Mouse (Mus musculus): Measurements from ENCODE around the gene Ttc25. TPM values are rescaled to one million over a fixed set of nuclear protein-coding genes. Genes with fewer than 3 reads are reported as not detected.
A peak's percentile ranks its signal among the peaks of the same experiment; 100 is the strongest.

Gene Ttc25
- polyA plus RNA-seq, 1 experiment from 2014 or later: 0.14 TPM

DNA sequence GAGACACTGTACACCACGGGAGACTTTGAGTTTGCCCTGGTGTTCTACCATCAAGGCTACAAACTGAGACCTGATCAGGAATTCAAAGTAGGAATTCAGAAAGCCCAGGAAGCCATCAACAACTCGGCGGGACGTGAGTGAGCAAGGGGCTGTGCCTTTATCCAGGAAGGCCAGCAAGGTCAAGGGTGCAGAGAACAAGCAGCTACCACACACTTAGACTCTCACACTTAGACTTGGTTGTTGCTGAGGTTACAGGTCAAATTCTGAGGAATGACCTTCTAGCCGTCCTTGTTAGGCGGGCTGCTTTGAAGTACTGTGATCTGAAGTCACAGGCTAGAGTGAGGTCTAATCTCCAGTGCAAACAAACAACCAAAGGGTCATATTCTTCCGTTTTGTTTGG is 14.1 kb downstream of the Ttc25 start:
- no peaks in the 10 kb centered on the region for H3K36me3 ChIP-seq
- WGBS (ENCODE audit: insufficient replicate concordance): 46% methylated on average over 7 of the region's 7 CpGs
- ATAC-seq: no peak
- no peak overlapping the region for H3K4me2 ChIP-seq
- H3K9ac ChIP-seq: no peak overlapping the region
- peaks cover 4% of the 10 kb centered on the region; the same call in 1 of the 2 replicates for H3K4me1 ChIP-seq
- H3K4me3 ChIP-seq: no peak overlapping the region
- H3K27me3 ChIP-seq (replicated peaks): peaks cover 13% of the 10 kb centered on the region
- H3K27ac ChIP-seq: no peak overlapping the region
- no peaks in the 10 kb centered on the region for H3K9me3 ChIP-seq (replicated peaks)

- Histone ChIP-seq H3K36me3 (no peaks in the 10 kb centered on the region), H3K4me3 (no peak overlapping the region), H3K4me2 (no peak overlapping the region), H3K27ac (no peak overlapping the region), H3K9me3 (replicated peaks) (no peaks in the 10 kb centered on the region), H3K9ac (no peak overlapping the region), H3K27me3 (replicated peaks) (peaks cover 13% of the 10 kb centered on the region), H3K4me1 (no peaks in the 10 kb centered on the region)
- no peak for ATAC-seq
- WGBS (ENCODE audit: insufficient replicate concordance): 62% methylated on average over 5 of the region's 5 CpGs
These were observed 16.3 kb downstream of the Ttc25 start for GRCm38 (mm10) chr11:100561748-100562147.

- H3K4me3 ChIP-seq: no peak overlapping the region
- no peak overlapping the region for H3K27ac ChIP-seq
- H3K4me2 ChIP-seq: no peak overlapping the region
- peaks cover 8% of the 10 kb centered on the region for H3K27me3 ChIP-seq (replicated peaks)
- ATAC-seq: no peak
- no peaks in the 10 kb centered on the region for H3K36me3 ChIP-seq
- H3K9me3 ChIP-seq (replicated peaks): no peaks in the 10 kb centered on the region
- peaks cover 3% of the 10 kb centered on the region; the same call in 1 of the 2 replicates for H3K4me1 ChIP-seq
- H3K9ac ChIP-seq: no peak overlapping the region
- WGBS (ENCODE audit: insufficient replicate concordance): 79% methylated on average over 15 of the region's 15 CpGs
These were observed 18.9 kb downstream of the Ttc25 start for GRCm38 (mm10) chr11:100564297-100564696.

GRCm38 (mm10) chr11:100564703-100565102 is 19.3 kb downstream of the Ttc25 start:
- Histone ChIP-seq H3K4me1 (peaks cover 3% of the 10 kb centered on the region; the same call in 1 of the 2 replicates), H3K27ac (no peak overlapping the region), H3K36me3 (no peaks in the 10 kb centered on the region), H3K4me3 (no peak overlapping the region), H3K27me3 (replicated peaks) (peaks cover 8% of the 10 kb centered on the region), H3K9me3 (replicated peaks) (no peaks in the 10 kb centered on the region), H3K9ac (no peak overlapping the region), H3K4me2 (no peak overlapping the region)
- ATAC-seq: no peak
- WGBS (ENCODE audit: insufficient replicate concordance): 53% methylated on average over 6 of the region's 6 CpGs

DNA sequence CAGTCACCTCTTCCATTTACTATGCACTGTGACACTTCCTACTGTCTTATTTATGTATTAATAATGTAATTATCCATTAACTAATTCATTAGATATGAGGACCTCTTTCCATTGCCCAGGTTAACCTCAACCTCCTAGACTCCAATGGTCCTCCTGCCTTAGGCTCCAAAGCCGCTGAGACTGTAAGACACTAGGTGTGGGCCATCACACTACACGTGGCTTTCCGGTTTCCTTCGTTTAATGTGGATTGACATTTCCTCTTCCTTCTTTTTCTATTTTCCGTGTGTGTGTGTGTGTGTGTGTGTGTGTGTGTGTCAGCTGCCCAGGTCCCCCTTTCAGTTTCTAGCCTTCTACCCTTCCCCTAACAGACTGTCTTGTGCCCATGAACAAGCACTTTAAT is 21.8 kb downstream of the Ttc25 start:
- no peak overlapping the region for H3K9ac ChIP-seq
- peaks cover 18% of the 10 kb centered on the region for H3K4me1 ChIP-seq
- no peak overlapping the region for H3K4me3 ChIP-seq
- H3K4me2 ChIP-seq: no peak overlapping the region
- H3K9me3 ChIP-seq (replicated peaks): no peaks in the 10 kb centered on the region
- H3K27ac ChIP-seq: no peak overlapping the region
- WGBS (ENCODE audit: insufficient replicate concordance): 54% methylated on average over 5 of the region's 5 CpGs
- H3K36me3 ChIP-seq: no peaks in the 10 kb centered on the region
- ATAC-seq: no peak
- peaks cover 12% of the 10 kb centered on the region for H3K27me3 ChIP-seq (replicated peaks)

DNA sequence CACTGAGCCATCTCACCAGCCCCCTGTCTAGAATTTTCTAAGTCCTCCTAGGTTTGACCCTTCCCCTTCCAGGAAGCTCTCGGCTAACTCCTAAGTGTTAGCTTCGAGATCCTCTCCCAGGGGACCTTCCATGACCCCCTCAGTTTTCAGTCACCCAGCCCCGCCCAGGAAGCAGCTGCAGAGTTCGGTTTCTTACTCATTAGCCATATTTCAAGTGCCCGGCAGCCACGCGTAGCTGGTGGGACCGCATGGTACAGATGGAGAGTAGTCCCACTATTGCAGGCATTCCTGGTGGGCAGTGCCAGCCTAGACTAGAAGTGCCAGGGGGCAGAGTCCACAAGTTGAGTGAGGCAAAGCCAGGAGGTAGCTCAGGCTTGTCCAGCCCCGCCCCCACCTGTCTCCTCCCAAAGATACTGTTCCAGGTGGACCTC is 22.4 kb downstream of the Ttc25 start:
- H3K4me2 ChIP-seq: no peak overlapping the region
- no peak overlapping the region for H3K4me3 ChIP-seq
- no peak overlapping the region for H3K9ac ChIP-seq
- peaks cover 18% of the 10 kb centered on the region for H3K4me1 ChIP-seq
- H3K27ac ChIP-seq: no peak overlapping the region
- no peaks in the 10 kb centered on the region for H3K9me3 ChIP-seq (replicated peaks)
- H3K27me3 ChIP-seq (replicated peaks): peaks cover 12% of the 10 kb centered on the region
- no peak for ATAC-seq
- no peaks in the 10 kb centered on the region for H3K36me3 ChIP-seq
- WGBS (ENCODE audit: insufficient replicate concordance): 35% methylated on average over 9 of the region's 9 CpGs

DNA sequence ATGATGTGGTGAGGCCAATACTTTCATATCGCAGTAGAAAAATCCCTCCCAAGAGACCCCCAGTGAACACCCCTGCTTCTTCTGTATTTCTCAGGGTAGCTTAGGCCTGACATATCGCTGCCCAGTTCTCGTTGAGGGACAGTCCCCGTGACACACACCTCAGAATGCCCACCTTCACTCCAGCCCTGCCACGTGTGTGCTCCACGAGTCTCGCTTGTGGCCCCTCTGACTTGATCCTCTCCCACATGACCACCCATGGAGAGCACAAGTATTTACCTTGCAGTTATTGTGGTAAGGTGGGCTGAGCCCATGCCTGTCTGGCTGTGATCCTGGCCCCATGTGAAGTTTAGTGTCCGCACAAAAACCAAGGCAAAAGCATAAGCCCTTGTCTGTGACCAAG is 23.3 kb downstream of the Ttc25 start:
- Histone ChIP-seq H3K4me2 (no peak overlapping the region), H3K27ac (no peak overlapping the region), H3K4me1 (peaks cover 18% of the 10 kb centered on the region), H3K9me3 (replicated peaks) (no peaks in the 10 kb centered on the region), H3K27me3 (replicated peaks) (peaks cover 12% of the 10 kb centered on the region), H3K36me3 (no peaks in the 10 kb centered on the region), H3K4me3 (no peak overlapping the region), H3K9ac (no peak overlapping the region)
- 74% methylated on average over 8 of the region's 8 CpGs for WGBS (ENCODE audit: insufficient replicate concordance)
- no peak for ATAC-seq

- Histone ChIP-seq H3K4me2 (no peak overlapping the region), H3K36me3 (no peaks in the 10 kb centered on the region), H3K27ac (no peak overlapping the region), H3K9ac (no peak overlapping the region), H3K27me3 (replicated peaks) (peaks cover 12% of the 10 kb centered on the region), H3K4me1 (peaks cover 26% of the 10 kb centered on the region), H3K9me3 (replicated peaks) (no peaks in the 10 kb centered on the region), H3K4me3 (no peak overlapping the region)
- 55% methylated on average over 9 of the region's 9 CpGs for WGBS (ENCODE audit: insufficient replicate concordance)
- ATAC-seq: no peak
These were observed 24.4 kb downstream of the Ttc25 start for GRCm38 (mm10) chr11:100569789-100570188.

GRCm38 (mm10) chr11:100570430-100571201 is 25.2 kb downstream of the Ttc25 start:
- Histone ChIP-seq H3K9ac (no peak overlapping the region), H3K9me3 (replicated peaks) (no peaks in the 10 kb centered on the region), H3K4me1 (peaks cover 35% of the 10 kb centered on the region), H3K36me3 (no peaks in the 10 kb centered on the region), H3K27ac (no peak overlapping the region), H3K27me3 (replicated peaks) (peaks cover 12% of the 10 kb centered on the region), H3K4me2 (peak overlapping the region; percentile 43), H3K4me3 (peak overlapping the region; percentile 7; the same call in 1 of the 2 replicates)
- 14% methylated on average over 8 of the region's 8 CpGs for WGBS (ENCODE audit: insufficient replicate concordance)
- ATAC-seq: no peak

DNA sequence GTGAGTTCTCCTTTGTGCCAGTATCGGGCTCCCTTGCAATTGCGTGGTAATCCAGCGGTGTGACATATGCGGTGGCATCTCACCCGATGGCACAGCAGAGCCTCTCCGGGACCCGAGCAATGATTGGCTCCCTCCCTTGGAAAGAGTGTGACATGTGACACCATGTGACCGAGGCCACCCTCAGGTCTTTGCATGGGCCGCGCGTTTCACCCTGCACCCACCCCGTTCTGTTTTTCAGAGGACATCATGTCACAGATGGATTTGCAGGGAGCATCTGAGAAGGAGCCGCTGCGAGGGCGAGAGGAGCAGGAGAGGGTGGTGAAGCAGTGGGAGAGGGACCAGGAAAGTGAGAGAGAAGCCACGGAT is 25.8 kb downstream of the Ttc25 start:
- no peak overlapping the region for H3K9ac ChIP-seq
- WGBS (ENCODE audit: insufficient replicate concordance): 15% methylated on average over 16 of the region's 16 CpGs
- H3K4me3 ChIP-seq: peak overlapping the region; percentile 1; the same call in 1 of the 2 replicates
- peaks cover 40% of the 10 kb centered on the region for H3K4me1 ChIP-seq
- peaks cover 12% of the 10 kb centered on the region for H3K27me3 ChIP-seq (replicated peaks)
- no peak overlapping the region for H3K27ac ChIP-seq
- peak overlapping the region; percentile 43 for H3K4me2 ChIP-seq
- ATAC-seq: no peak
- no peaks in the 10 kb centered on the region for H3K36me3 ChIP-seq
- H3K9me3 ChIP-seq (replicated peaks): no peaks in the 10 kb centered on the region

DNA sequence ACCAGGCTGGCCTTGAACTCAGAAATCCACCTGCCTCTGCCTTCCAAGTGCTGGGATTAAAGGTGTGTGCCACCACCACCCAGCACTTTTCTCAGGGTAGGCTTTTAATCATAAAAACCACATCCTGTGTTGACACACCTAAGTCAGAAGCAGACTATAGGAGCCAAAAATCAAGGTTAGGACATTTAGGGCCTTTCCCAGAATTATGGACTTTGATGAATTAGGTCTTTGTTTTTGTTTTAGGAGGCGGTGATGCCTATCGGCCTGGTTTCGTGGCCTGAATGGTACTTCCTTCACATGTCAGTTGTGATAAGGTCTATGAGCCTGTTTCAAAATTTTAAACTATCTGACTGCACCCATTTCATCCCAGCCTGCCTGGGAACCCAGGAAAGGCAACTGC is 28.8 kb downstream of the Ttc25 start:
- Histone ChIP-seq H3K27me3 (replicated peaks) (peaks cover 12% of the 10 kb centered on the region), H3K4me2 (peak overlapping the region; percentile 88), H3K9me3 (replicated peaks) (no peaks in the 10 kb centered on the region), H3K4me3 (peak overlapping the region; percentile 70), H3K4me1 (peaks cover 42% of the 10 kb centered on the region), H3K36me3 (peaks cover 8% of the 10 kb centered on the region), H3K27ac (no peak overlapping the region), H3K9ac (no peak overlapping the region)
- ATAC-seq: no peak
- WGBS (ENCODE audit: insufficient replicate concordance): 46% methylated on average over 3 of the region's 3 CpGs

DNA sequence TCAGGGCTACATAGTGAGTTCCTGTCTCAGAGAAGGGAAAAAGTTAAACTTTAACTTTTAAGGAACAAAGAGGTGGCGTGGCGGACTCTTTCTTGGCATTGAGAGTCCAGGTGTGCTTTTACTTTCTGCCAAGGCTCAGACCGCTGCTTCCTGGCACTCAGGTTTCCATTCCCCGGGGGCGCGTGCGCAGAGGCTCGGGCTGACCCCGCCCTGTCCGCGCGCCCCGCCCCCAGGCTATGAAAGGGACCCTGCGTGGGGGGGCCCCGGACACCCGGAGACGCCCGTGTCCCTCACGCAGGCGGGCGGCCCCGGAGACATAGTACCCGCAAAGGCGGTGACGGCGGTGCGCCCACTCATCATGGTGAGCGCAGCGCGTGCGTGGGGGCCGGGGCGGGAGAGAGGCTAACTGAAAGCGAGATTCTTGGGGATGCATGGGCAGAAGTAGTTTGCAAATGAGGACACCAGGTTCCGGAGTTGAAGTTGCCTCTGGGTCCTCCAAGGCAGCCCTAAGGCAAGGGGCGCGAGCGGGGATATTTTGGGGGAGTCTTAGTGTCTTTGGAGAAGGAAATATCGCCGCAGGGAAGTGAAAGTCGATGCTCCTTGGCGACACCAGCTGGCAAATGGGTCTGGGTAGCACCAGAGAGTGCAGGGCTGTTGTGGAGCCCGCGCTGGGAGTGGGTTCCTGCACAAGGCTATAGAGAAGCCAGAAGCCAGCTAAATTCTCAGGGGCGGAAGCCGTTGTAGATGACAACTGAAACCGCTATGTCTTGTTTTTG is 29.5 kb downstream of the Ttc25 start, which contains the start of gene Cnp:
Gene Cnp, plus strand, starts transcription at position 197 of the 776 bp plus-strand sequence.
- peaks cover 16% of the 10 kb centered on the region for H3K36me3 ChIP-seq
- no peaks in the 10 kb centered on the region for H3K9me3 ChIP-seq (replicated peaks)
- 1% methylated on average over 47 of the region's 47 CpGs for WGBS (ENCODE audit: insufficient replicate concordance)
- H3K27ac ChIP-seq: peak within 1 kb of the TSS; percentile 45; the same call in 1 of the 2 replicates
- peak; percentile 61 for ATAC-seq
- peaks cover 12% of the 10 kb centered on the region for H3K27me3 ChIP-seq (replicated peaks)
- H3K9ac ChIP-seq: peak within 1 kb of the TSS; percentile 69
- peak within 1 kb of the TSS; percentile 88 for H3K4me2 ChIP-seq
- peak within 1 kb of the TSS; percentile 70 for H3K4me3 ChIP-seq
- H3K4me1 ChIP-seq: peaks cover 42% of the 10 kb centered on the region
